Mouse (Mus musculus) layer of hippocampus, adult 11-12 months (tissue): ENCODE results near the gene Disp2.

Source experiments
- DNase-seq: peaks from one replicate; pipeline ENCODE4 v3.0.0; 2022; ENCODE audit warnings: low spot score

Gene Disp2

DNA sequence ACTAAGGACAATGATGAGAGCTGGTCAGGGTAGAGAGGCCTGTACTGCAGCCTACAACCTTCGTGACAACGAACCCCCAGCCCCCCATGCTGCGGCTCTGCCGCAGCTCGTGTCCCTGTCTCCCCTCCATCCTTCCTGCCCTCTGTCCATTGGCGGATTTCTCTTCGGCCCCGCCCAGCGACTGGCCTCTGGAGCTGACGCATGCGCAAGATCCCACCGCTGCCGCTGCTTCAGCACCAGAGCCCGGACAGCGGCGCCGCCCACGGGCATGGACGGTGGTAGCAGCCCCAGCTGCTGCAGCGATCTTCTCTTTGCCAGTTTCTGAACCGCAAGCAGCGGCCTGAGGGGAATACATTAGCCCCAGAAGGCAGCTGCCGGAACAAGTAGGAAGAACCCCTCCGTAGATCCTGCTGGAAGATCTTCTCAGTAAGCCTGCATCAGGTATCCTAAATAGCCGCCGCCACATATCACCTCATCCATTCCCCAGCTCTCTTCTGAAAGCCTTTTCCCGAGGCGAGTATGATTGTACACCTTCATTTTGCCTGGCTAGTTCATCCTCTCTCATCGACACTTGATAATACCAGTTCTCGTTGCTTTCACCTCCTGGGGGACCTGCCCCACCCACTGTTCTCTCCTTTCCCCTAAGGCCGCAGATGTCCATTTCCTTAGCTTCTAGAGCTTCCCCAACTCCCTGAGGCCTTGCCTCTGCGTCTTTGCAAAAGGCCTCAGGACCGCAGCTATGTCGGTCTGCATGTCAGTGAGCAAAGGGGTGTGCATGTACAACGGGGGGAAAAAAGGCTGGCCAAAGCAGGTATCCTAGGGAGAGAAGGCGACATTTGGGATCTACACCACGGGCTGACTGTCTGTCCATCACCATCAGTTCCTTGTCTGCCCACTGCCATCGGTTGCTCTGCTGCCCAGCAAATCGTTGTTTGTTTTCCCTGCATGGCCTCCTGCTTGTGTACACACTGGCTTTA is at the start of gene Disp2:
Disp2 (plus strand) TSS at position 216 of the 977 bp plus-strand sequence.
- peak; percentile 94 for DNase-seq

DNA sequence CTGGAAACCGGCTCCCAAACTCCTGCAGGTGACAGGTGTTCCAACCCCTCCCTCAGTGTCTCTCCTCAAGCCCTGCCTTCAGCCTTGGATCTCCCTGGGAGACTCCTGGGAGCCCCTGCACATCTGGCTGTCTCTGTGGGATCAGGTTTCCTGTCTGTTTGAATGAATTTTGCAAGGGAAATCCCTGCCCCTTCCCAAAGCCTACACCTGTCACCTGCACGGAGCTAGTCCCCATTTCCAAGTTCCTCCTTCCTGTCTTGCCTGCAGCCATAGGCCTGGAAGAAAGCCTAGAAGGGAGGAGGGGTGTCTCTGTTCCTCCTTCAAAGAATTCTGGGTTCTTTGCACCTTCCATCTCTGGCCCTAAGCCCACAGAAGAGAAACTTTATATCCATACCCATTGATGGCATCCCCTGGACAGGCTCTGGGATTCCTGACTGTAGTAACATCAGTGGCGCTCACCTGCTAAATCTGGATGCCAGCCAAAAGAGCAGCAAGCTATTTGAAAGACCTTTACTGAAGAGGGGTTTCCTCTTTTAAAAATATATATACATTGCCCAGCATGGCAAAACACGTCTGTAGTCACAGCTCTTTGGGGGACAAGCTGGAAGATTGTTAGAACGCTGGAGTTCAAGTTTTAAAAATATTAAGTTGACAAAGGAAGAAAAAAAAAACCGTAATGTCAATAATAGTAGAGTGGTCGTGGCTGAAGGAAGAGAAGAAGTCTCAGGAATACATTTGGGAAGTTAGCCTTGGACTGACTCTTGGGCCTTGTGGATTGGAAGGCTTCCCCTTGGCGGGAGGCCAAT is 49.5 kb upstream of the Disp2 start:
- DNase-seq, result no peak

DNA sequence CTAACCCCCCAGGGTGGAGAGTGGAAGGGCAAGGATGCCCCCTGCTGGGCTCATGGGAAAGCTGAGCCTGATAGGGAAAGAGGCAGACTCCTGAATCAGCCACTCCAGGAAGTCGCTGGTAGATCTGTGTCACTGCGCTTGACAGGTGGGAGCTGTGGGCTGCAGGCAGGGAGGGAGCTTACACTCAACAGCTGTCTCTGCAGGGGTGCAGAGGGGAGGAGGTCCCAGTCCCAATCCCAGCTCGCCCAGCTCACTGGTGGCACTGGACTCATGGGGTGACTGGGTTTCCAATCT is 49.0 kb upstream of the Disp2 start:
- peak; percentile 81 for DNase-seq

DNA sequence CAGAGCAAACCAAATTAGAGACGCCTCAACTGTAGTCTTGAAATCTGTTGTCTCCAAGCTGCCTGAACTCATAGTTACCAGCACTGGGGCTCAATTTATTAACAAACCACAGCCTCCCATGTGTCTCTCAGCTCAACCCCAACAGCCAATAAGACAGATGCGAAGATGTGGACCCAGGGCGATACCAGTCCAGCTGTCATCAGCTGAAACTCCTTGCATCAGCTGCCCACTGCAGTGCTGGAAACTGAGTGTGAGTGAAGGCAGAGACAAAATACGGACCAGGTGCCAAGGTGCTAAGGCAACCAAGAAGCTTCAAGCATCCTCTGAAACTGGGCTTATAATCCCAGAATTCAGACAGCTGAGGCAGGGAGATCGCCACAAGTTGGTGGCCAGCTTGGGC is 47.5 kb upstream of the Disp2 start:
- DNase-seq, result no peak

DNA sequence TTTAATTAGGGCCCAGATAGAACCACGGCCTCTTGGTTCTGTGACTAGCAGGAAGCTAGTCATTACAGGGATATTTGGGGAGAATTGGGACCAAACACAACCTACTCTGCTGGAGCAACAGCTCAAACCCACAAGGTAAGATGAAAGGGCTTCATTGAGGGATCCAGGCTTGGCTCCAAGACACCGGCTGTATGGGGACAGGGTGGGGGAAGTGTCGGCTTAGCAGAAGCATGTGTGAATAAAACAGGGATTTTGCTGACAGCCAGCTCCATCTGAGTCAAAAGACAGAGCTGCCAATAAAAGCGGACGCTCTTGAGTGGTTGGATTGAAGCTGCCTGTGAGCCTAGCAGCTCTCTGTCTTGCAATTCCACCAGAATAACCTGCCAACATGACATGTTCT is 46.2 kb upstream of the Disp2 start:
- peak; percentile 56 for DNase-seq

DNA sequence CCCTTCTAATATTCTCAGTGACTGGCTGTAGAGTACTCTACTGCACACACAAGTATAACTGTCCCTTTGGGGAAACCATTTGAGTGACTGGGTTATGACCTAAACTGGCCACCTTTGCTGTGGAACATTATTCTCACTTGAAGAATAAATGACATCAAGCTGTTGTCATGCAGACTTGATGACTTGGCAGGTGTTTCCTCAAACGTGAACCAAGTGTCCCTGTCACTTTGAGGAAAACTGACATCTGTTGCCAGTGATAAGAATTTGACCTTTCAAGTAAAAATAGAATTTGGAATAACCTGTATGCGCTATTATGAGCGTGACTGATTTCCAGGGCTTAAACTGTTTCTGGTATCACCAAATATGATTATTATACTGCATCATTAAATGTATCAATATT is 39.2 kb upstream of the Disp2 start:
- no peak for DNase-seq

DNA sequence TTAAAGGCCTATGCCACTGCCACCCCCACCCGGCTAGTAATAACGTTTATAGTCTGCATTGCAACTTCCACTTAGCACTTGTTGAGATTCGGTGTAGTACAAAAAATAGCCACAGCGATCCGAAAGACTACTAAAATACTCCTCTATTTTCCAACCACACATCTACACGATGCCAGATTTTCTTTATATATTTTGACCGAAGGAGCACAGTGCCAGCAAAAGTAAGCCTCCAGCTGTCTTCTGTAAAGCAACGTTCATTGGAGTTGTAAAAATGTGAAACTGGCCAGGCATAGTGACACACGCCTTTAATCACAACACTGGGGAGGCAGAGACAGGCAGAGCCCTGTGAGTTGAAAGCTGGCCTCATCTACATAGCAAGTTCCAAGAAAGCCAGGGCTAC is 38.3 kb upstream of the Disp2 start:
- no peak for DNase-seq

DNA sequence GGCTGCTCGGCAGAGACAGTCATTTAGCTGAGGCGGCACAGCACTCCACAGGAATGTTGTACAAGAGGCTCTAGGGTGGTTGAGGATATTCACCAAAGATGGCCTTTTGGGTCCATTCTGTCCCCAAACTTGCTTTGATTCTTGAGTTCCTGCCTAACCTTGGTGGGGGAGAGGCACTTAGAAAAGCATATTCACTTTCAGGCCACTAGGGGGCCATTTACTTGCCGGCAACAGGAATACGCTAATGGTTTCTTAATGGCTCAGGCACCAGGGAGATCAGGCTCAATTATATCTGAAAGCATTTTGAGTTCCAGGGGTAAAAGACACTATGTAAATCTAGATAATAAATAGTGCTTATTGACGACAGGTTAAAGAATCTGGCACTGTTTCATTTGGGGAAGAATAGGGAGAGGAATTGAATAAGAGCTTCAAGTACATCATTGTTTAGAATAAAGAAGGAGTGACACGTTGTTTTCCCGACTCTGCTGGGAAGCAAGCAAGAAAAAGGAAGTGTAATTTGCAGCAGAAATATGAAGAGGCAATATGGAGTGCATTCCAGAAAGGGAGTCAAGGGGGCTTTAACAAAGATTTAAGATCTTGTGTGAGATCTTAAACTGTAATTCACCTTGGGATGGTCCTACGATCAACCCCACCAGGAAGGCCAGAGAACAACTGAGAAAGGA is 36.1 kb upstream of the Disp2 start:
- DNase-seq, result peak; percentile 71

DNA sequence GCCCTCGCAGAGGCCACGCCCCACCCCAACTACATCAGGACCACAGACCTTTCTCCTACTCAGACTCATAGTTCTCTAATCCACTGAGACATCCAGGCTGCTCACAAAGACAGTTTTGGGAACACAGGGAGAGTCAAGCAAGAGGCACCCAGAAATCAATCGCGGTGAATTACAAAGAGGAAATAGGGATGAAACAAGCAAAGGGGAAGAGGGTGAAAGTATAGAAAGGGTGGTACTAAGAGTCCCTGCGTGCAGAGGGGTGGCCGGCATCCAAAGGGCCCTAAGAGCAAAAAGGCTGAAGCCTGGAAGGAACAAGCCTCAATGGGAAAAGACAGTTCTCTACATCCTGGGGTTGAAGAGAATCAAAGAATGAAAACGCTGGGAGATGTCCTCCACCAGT is 34.9 kb upstream of the Disp2 start:
- DNase-seq, result no peak

DNA sequence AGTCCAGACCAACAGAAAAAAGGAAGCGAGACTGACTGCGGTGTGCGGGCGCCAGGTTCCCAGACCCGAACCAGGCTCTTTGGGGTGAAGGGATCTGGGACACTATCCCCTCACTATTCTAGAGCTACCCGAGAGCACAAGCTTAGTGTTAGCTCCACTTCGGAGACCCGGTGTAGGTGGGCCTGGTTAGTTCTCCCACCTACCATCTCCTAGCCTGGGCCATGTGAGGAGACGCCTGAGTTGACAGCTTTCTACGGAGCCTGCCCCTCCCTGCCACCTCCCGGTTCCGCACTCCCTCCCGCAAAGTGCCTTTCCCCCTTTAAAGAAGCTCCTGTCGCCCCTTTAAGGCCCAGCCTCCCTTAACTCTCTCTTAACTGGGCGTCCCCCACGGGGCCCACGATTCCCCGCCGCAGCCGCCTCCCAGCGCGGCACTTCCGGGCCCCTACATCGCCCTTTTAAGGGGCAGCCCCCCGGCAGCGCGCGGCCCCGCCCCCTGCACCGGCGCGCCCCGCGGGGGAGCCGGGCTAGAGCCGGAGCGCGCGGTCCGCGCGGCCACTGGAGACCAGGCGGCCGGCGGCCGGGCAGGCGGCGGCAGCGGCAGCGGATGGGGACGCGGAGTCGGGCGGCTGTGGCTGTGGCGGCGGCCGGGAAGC is 34.2 kb upstream of the Disp2 start, which contains the start of gene Inafm2:
Inafm2 (plus strand) TSS at position 527 of the 653 bp plus-strand sequence.
- DNase-seq, result peak; percentile 90

DNA sequence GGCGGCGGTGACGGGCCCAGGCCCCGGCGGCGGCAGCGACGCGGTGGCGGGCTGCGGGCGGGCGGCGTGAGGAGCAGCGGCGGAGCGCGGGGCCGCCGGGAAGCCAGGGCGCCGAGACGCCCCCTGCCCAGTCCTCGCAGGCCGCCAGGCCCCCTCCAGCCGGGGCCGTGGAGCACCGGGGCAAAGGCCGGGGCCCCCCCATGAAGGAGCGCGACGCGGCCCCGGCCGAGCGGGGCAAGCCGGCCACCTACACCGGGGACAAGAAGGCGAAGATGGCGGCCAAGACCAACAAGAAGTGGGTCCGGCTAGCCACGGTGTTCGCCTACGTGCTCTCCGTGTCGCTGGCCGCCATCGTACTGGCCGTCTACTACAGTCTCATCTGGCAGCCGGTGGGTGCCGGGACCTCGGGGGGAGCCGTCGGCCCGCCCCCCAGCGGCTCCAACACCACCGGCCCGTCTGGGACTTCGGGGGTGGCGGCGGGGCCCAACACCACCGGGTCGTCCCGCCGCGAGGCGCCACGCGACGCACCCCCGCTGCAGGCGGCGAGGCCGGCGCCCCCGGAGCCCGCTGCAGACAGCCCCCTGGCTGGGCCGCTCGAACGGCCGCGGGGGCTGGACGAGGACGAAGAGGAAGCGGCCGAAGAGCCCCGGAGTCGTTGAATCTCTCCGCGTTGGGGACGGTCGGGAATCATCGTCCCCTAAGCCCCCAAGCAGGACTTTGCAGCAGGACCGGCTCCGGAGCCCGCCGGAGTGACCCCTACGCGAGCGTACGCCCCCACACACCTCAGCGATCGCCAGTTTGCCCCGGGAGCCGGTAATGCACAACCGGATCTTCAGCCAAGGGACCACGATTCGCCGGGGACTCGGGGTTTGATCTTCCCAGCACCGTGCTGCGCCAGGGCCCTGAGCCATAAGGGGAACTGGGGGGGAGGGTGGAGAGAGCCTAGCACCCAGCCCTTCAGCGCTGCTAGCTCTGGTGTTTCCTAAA is 33.3 kb upstream of the Disp2 start:
- DNase-seq, result no peak

DNA sequence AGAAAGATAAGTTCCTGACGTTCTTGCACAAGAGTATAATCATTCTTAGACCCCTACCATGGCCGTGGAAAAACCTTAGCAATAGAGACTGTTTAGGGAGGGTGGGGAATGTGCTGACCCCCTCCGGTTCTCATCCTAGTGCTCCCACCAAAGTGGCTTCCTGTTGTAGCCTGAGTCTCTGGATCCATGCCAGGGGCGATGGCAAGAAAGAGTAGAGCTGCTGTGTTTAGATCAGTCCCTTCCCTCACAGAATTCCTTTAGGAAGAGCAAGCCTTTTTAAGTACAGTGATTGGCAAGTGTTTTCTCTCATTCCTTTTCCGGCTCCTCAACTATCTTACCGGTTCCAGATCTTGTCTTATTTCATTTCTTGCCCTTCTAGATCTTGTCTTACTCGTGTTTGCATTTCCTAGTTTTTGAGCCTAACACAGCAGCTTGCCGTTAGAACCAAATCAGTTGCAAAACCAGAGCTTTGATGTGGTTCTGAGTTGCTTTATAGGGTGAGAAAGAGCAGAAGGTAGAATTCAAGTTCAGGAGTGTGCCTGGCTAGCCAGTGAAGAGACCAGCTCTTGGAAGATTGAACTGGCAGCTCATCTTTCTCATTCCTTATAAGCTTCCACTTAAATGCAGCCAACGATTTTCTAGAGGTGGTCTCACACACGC is 32.1 kb upstream of the Disp2 start:
- DNase-seq, result no peak

DNA sequence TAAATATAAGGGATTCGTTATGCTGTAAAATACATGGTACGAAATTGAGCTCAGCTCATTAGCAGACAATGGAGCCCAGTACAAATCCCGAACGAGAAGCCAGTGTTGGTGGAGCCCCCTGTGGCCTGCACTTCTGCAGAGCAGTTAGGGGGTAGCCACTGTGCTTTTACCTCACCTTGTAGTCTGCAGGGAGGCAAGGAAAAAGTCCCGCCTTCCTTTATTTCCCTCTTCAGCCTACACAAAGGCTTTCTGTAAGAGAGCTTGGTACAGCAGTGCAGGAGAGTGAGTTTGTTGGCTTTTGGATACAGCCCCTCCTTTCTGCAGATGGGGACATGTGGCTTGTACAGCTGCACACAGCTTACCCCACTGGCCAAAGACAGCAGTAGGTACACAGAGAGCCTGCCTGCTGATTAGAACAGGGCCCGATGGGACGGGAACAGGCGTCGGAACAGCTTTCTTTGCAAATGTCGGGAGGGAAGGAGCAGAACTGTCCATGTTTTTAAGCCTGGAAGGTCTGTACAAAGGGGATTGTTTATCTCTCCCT is 30.1 kb upstream of the Disp2 start:
- DNase-seq, result no peak

DNA sequence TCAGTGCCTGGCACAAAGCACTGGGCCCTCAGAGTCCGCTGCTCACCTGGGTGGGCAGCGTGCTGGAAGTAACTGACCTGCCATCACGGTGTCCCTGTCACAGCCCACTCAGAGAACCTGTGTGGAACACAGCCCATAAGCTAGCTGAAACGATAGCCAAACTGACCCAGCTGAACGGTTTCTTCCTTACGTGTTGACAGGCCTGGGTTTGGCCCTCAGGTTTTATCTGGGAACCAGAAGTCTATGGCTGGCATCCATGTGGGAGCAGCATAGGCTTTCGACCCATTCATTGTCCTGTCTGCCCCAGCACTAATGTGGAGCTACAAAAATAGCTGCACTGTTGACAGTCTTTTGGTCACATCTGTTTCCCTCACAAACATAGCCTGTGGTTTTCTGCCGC is 29.0 kb upstream of the Disp2 start:
- DNase-seq, result no peak

DNA sequence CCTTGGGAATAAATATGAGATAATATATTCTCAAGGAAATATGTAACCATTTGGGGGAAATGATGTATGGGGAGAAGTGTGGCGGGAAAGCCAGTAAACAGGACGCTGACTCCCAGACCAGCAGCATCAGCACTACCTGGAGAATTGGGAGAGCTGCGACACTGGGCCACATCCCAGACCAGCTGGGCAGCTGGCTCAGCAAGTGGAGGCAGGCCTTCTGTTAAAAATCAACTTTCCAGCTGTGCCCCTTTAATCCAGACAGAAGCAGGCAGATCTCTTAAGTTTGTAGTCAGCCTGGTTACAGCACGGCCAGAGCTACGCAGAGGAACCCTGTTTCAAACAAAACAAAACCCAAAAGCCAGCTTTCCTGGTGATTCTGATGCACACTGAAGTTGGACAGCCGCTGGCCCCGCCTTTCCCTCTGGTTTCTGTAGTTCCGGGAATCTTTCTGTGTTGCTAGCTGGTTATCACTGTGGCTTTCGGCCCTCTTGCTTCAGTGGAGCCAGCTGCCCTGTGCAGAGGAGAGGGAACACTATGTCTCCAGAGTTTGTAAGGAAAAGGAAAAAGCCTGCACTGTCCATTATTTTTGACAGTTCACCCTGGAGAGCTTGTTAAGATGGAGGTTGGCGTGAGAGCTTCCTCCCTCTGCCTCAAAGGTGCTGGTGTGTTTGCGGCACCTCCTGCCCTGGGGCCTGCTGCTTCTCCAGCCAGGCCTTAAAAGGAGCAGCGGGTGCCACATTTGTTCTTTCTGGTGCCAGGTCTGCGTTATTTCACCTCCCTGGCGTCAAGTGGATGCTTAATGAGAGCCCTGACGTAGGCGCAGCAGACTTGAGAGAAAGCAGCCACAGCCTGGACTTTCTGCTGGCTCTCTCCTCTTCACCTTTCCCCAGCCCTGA is 27.4 kb upstream of the Disp2 start:
- no peak for DNase-seq

DNA sequence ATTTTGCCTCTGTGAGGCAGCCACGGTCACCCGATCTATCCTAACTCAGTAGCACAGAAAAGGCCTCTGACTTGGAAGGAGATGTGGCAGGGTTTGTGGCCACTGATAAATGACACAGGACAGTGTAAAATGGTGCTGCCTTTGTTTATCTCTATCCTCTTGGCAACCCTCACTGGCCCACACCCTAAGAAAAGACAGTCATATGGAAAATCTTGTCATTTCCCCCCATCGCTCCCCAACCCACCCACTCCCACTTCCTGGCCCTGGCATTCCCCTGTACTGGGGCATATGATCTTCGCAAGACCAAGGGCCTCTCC is 26.8 kb upstream of the Disp2 start:
- DNase-seq, result no peak

DNA sequence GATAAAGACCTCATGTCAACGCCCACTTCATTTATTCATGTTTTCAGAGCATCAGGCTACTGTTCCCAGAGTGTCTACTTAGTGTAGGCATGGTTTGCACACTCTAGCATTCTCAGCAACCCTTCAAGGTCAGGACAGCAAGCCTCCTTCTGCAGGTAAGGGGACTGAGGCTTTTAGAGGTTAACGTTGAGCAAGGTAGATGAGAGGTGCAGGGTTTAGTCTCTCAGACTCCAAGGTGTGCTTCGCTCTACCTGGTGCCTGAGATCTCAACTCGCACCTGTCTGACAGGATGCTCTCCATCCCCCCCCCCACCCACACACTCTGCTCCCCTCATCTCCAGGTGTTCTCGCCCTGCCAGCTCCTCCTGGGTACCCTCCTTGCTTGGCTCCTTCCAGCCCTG is 25.4 kb upstream of the Disp2 start:
- no peak for DNase-seq

DNA sequence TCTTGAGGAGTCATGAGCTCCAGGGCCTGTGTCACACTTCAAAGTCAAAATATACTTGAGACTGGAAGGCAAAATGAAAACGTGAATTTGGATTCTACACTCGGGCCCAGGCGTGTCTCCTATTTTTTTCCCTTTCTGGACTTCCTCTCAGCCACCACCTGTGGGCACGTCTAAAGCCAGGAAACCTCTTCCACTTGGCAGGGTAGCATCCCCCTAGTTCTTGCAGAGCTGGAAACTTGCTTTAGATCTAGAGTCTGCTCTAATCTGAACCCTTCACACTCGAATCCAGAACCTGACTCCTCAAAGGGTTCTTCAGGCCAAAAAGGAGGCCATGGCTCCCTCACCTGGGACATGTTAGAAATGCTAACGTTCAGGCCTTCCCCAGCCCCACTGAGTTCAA is 24.1 kb upstream of the Disp2 start:
- no peak for DNase-seq

DNA sequence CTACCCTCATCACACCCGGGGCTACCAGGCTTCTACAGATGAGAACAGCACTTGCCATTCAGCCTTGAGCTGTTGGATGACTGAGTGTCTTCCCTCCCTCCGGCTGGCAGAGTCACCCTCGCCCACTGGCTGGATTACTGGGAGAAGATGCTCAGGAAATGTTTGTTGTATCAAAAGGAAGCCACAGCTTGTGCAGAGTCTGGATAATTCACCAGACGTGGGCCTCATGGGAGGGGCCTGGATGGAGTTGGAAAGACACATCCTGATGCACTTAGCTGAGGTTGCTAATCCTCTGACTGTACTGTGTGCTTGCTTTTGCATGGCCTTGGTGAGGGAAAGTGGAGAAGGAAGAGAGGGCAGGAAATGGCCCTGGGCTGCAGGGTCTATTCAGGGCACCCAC is 23.4 kb upstream of the Disp2 start:
- DNase-seq, result no peak
